Mouse (Mus musculus): ENCODE measurements around the gene Gm6370. TPM values are rescaled to one million over a fixed set of nuclear protein-coding genes. Genes with fewer than 3 reads are reported as not detected.
"Not testable (repeated sequence)": the region's sequence is repeated elsewhere in the genome, so short reads cannot be mapped to it uniquely, and the experiment has no call there.

The Gm6370 gene
- polyA plus RNA-seq, 1 experiment from 2014 or later: not detected

- H3K27me3 ChIP-seq (ENCODE audit: poor library complexity, severe bottlenecking); H3K4me1 ChIP-seq; H3K27ac ChIP-seq; DNase-seq (ENCODE audit: extremely low spot score, low spot score); H3K9me3 ChIP-seq; H3K4me3 ChIP-seq; H3K36me3 ChIP-seq (replicated peaks): not testable (repeated sequence)
- WGBS: no CpG with 5 or more reads among the region's 5 CpGs
These were observed 10.9 kb downstream of the Gm6370 start, which contains the start of gene 4930449I24Rik for GRCm38 (mm10) chr5:146502099-146502498. Gene 4930449I24Rik (plus strand): TSS chr5:146502399.

GRCm38 (mm10) chr5:146513823-146514222 is 22.7 kb downstream of the Gm6370 start, which contains the start of gene Gm3402:
Gene Gm3402 (plus strand): TSS chr5:146514123.
- WGBS: 88% methylated on average over 2 of the region's 5 CpGs
- H3K4me3 ChIP-seq; H3K9me3 ChIP-seq; H3K27ac ChIP-seq; H3K27me3 ChIP-seq (ENCODE audit: poor library complexity, severe bottlenecking); H3K36me3 ChIP-seq (replicated peaks); DNase-seq (ENCODE audit: extremely low spot score, low spot score); H3K4me1 ChIP-seq: not testable (repeated sequence)

- not testable (repeated sequence) for H3K36me3 ChIP-seq (replicated peaks); H3K4me1 ChIP-seq; H3K27ac ChIP-seq; H3K27me3 ChIP-seq (ENCODE audit: poor library complexity, severe bottlenecking); DNase-seq (ENCODE audit: extremely low spot score, low spot score); H3K4me3 ChIP-seq; H3K9me3 ChIP-seq
- WGBS: 95% methylated on average over 3 of the region's 3 CpGs
These were observed 34.3 kb downstream of the Gm6370 start, which contains the start of gene Gm3404 for GRCm38 (mm10) chr5:146525501-146525900. Gene Gm3404 (plus strand): TSS chr5:146525801.

GRCm38 (mm10) chr5:146537347-146537746 is 46.2 kb downstream of the Gm6370 start, which contains the start of gene Gm3409:
Gene Gm3409 (plus strand): TSS chr5:146537647.
- DNase-seq (ENCODE audit: extremely low spot score, low spot score): not testable (repeated sequence)

More at GRCm38 (mm10) chr5:146537347-146537746, 46.2 kb downstream of the Gm6370 start, which contains the start of gene Gm3409:
- H3K4me3 ChIP-seq; H3K27me3 ChIP-seq (ENCODE audit: poor library complexity, severe bottlenecking); H3K36me3 ChIP-seq (replicated peaks); H3K27ac ChIP-seq; H3K4me1 ChIP-seq; H3K9me3 ChIP-seq: not testable (repeated sequence)
- 89% methylated on average over 3 of the region's 3 CpGs for WGBS

Other genes with a start within 250 kb of the Gm6370 start
- 7.2 and 7.3 TPM in 2 replicates for gene Wasf3, start 106.4 kb upstream of the Gm6370 start, polyA plus RNA-seq (2016; fragmentation: Nextera tagmentation; extraction: Ambion mirVana)
- not detected in 2 replicates for gene Gm6408, start 9.4 kb upstream of the Gm6370 start, polyA plus RNA-seq (2016; fragmentation: Nextera tagmentation; extraction: Ambion mirVana)
- gene 4930449I24Rik, start 11.0 kb downstream of the Gm6370 start, polyA plus RNA-seq (2016; fragmentation: Nextera tagmentation; extraction: Ambion mirVana): not detected in 2 replicates
- not detected in 2 replicates for gene Gm3402, start 22.8 kb downstream of the Gm6370 start, polyA plus RNA-seq (2016; fragmentation: Nextera tagmentation; extraction: Ambion mirVana)
- gene Gm3404, start 34.4 kb downstream of the Gm6370 start, polyA plus RNA-seq (2016; fragmentation: Nextera tagmentation; extraction: Ambion mirVana): not detected in 2 replicates
- gene Gm3409, start 46.3 kb downstream of the Gm6370 start, polyA plus RNA-seq (2016; fragmentation: Nextera tagmentation; extraction: Ambion mirVana): not detected in 2 replicates
- gene Gm3415, start 64.8 kb downstream of the Gm6370 start, polyA plus RNA-seq (2016; fragmentation: Nextera tagmentation; extraction: Ambion mirVana): not detected in 2 replicates
- 0.07 and 0.15 TPM in 2 replicates for gene Gpr12, start 93.9 kb downstream of the Gm6370 start, polyA plus RNA-seq (2016; fragmentation: Nextera tagmentation; extraction: Ambion mirVana)

Measured in forebrain, embryonic 10.5 days (tissue).